Mouse (Mus musculus) brain, embryonic 14.5 days (tissue): ENCODE results near the gene Sprr2a3. TPM values are rescaled to one million over a fixed set of nuclear protein-coding genes. Genes with fewer than 3 reads are reported as not detected.

Experiments used
- DNase-seq: peaks from one replicate; pipeline ENCODE4 v3.0.0-alpha.2; 2011; ENCODE audit warnings: low read depth
- CTCF ChIP-seq: fragments of 200-500 bp; IDR thresholded peaks from 2 replicates; pipeline ENCODE4 v1.5.1; 2012; ENCODE audit warnings: inconsistent platforms, mild to moderate bottlenecking, moderate library complexity, borderline replicate concordance; ENCODE audit not compliant: insufficient read depth, insufficient read length; ENCODE audit errors: extremely low read depth
- POLR2A ChIP-seq: fragments of 200-500 bp; IDR thresholded peaks from 2 replicates; pipeline ENCODE4 v1.6.1; 2012; ENCODE audit warnings: mild to moderate bottlenecking, inconsistent platforms, borderline replicate concordance; ENCODE audit not compliant: poor library complexity, insufficient read depth, insufficient read length, severe bottlenecking; ENCODE audit errors: extremely low read depth
- polyA plus RNA-seq: library from polyadenylated mRNA; depleted of rRNA; stranded (reverse); fragments of >200 nt; gene quantifications from 2 replicates; pipeline ENCODE4 v1.2.3, GENCODE M21; 2012; rRNA removed

Gene Sprr2a3
- polyA plus RNA-seq, 1 experiment = 0.14 TPM

GRCm38 (mm10) chr3:92307406-92307805 lies 22.2 kb downstream of the Sprr2a3 start:
- TF ChIP-seq CTCF = no peak
- no peak for TF ChIP-seq POLR2A
- DNase-seq = no peak

- TF ChIP-seq CTCF = no peak
- TF ChIP-seq POLR2A = no peak
- no peak for DNase-seq
Observed at GRCm38 (mm10) chr3:92316320-92316719, 31.1 kb downstream of the Sprr2a3 start, which contains the start of gene Sprr2b. TSS of gene Sprr2b (plus strand) at chr3:92316620.

GRCm38 (mm10) chr3:92317384-92317783 lies 32.2 kb downstream of the Sprr2a3 start:
- no peak for DNase-seq
- no peak for TF ChIP-seq POLR2A
- no peak for TF ChIP-seq CTCF

- no peak for DNase-seq
- no peak for TF ChIP-seq POLR2A
- no peak for TF ChIP-seq CTCF
Observed at GRCm38 (mm10) chr3:92336278-92336677, 51.1 kb downstream of the Sprr2a3 start.

- no peak for DNase-seq
- TF ChIP-seq CTCF (no peak), POLR2A (no peak)
Observed at GRCm38 (mm10) chr3:92338840-92339239, 53.6 kb downstream of the Sprr2a3 start, which contains the start of gene Sprr2d. TSS of gene Sprr2d (plus strand) at chr3:92339140.

Other genes starting within 250 kb of the Sprr2a3 start
- 5.8 and 7.6 TPM in 2 replicates for gene Lor, start 202.3 kb upstream of the Sprr2a3 start, polyA plus RNA-seq
- gene Prr9, start 161.5 kb upstream of the Sprr2a3 start, polyA plus RNA-seq = not detected in 2 replicates
- not detected in 2 replicates for gene Lelp1, start 142.7 kb upstream of the Sprr2a3 start, polyA plus RNA-seq
- gene Sprr2a1, start 69.6 kb upstream of the Sprr2a3 start, polyA plus RNA-seq = 0.03 and 0.05 TPM in 2 replicates
- 4.0 and 5.0 TPM in 2 replicates for gene Sprr2a2, start 69.5 kb upstream of the Sprr2a3 start, polyA plus RNA-seq
- 0.26 TPM in 1 of 2 replicates, not detected in the other for gene Sprr2b, start 31.2 kb downstream of the Sprr2a3 start, polyA plus RNA-seq
- not detected in 2 replicates for gene Sprr2d, start 53.7 kb downstream of the Sprr2a3 start, polyA plus RNA-seq
- gene Sprr2e, start 66.7 kb downstream of the Sprr2a3 start, polyA plus RNA-seq = not detected in 2 replicates
- gene Sprr2f, start 79.8 kb downstream of the Sprr2a3 start, polyA plus RNA-seq = not detected in 2 replicates
- gene Sprr2h, start 100.3 kb downstream of the Sprr2a3 start, polyA plus RNA-seq = not detected in 2 replicates
- not detected in 2 replicates for gene Sprr2i, start 122.6 kb downstream of the Sprr2a3 start, polyA plus RNA-seq
- gene Sprr2j-ps, start 132.7 kb downstream of the Sprr2a3 start, polyA plus RNA-seq = not detected in 2 replicates
- gene Gm9774, start 144.0 kb downstream of the Sprr2a3 start, polyA plus RNA-seq = 6.8 and 9.2 TPM in 2 replicates
- not detected in 2 replicates for gene Sprr2k, start 147.2 kb downstream of the Sprr2a3 start, polyA plus RNA-seq
- 0.11 and 0.55 TPM in 2 replicates for gene Sprr1b, start 153.4 kb downstream of the Sprr2a3 start, polyA plus RNA-seq
- gene Sprr3, start 173.3 kb downstream of the Sprr2a3 start, polyA plus RNA-seq = not detected in 2 replicates
- 0.63 TPM in 1 of 2 replicates, not detected in the other for gene Sprr1a, start 200.5 kb downstream of the Sprr2a3 start, polyA plus RNA-seq
- gene Sprr4, start 215.1 kb downstream of the Sprr2a3 start, polyA plus RNA-seq = not detected in 2 replicates
- gene 2310046K23Rik, start 249.1 kb downstream of the Sprr2a3 start, polyA plus RNA-seq = not detected in 2 replicates